Mouse (Mus musculus): ENCODE results near the gene Syngap1. TPM values are rescaled to one million over a fixed set of nuclear protein-coding genes. Genes with fewer than 3 reads are reported as not detected.

The Syngap1 gene
- total and polyA plus RNA-seq, 2 experiments from 2014 or later = 5.0 to 85.2 TPM

DNA sequence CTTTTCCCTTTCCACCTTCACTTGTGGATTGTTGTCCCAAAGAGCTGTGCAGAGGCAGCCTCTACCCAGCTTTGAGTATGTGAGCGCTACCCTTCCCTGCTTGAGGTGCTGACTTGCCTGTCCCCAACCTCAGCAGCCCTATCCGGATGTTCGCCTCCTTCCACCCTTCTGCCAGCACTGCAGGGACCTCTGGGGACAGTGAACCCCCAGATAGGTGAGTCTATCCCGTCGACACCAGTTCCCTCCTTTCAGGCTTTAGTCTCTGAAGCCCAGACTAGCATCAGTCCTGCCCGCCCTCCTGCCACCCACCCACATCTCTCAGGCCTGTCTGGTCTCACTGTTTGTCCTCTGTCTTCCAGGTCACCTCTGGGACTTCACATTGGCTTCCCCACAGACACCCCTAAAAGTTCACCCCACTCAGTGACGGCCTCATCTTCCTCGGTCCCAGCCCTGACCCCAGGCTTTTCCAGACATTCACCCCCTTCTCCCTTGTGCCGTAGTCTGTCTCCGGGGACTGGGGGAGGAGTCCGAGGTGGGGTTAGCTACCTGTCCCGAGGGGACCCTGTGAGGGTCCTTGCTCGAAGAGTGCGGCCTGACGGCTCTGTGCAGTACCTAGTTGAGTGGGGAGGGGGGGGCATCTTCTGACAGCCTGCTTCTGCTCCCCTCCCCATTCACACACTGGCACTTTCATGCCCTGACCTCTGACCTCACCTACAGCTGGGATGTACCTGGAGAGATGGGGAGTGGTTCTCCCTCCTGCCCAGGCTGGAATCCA is 3.9 kb upstream of the Syngap1 start:
- DNase-seq = no peak
- Histone ChIP-seq H3K9me3 (ENCODE audit: low read length) (no peaks in the 10 kb centered on the region), H3K27me3 (ENCODE audit: insufficient read depth, low read length) (no peaks in the 10 kb centered on the region), H3K9ac (no peak overlapping the region), H3K4me1 (ENCODE audit: insufficient read depth) (peaks cover 9% of the 10 kb centered on the region), H3K4me3 (ENCODE audit: low read depth, low read length) (no peak overlapping the region), H3K4me2 (ENCODE audit: low read depth) (no peak overlapping the region), H3K27ac (ENCODE audit: low read depth, low read length) (no peak overlapping the region), H3K36me3 (ENCODE audit: insufficient read depth) (peaks cover 26% of the 10 kb centered on the region)
- 91% methylated on average over 15 of the region's 15 CpGs for WGBS
- no peak for TF ChIP-seq CTCF (IDR thresholded peaks at IDR 0.05; ENCODE audit: low read depth)
- no peak for ATAC-seq

DNA sequence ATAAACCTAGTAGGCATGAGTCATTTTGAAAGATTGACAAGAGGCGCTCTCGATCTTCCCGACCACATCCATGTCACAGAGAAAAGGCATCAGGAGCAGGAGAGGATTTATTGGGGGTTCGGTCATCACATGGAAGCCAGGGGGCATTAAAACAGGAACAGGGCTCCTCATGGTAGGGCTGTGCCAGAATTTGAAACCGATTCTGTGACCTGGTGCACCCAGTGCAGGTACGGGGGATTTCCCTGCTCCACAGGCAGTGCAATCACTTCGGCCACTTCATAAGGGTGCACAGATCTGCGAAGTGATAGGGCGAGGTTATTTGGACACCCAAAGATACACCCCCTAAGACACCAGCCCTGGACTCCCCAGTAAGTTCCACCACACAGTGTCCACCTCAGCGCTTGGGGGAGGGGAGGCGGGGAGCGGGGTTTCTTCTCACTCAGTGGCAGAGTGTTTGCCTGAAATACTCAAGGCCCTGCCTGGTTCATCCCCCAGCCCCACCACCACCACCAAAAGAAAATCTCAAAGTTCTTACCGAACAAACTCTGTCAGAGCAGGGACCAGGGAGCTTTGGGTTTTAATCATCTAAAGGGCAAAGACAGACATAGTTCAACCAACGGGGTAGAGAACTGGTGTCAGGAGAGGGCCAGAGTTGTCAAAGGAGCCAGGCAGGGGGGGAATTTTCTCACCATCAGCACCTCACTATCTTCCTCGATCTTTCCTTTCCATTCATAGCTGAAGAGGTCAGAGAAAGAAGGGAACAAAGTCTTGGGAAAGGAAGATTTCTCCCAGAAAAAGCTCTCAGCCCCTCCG is 3.0 kb upstream of the Syngap1 start:
- no peak for DNase-seq
- H3K4me1 ChIP-seq (ENCODE audit: insufficient read depth) = peaks cover 14% of the 10 kb centered on the region

DNA sequence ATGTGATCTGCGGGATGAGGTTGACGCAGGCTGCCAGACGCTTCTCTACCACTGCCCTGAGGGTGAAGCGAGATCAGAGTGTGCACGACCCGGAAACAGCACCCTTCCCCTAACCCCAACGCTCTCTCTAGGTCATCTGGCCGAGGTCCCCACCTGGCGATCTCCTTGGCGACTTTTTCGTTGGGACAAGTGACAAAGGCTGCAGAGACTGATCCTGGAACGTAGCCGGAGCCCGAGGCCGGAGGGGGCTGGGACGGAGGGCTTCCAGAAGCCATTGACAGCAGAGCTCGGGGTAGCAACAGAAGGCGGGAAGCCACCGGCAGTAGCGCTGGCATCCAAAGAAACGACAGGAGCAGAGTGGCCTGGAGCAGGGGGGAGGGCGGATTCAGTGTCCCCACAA is 2.3 kb upstream of the Syngap1 start:
- no peaks in the 10 kb centered on the region for H3K27me3 ChIP-seq (ENCODE audit: insufficient read depth, low read length)
- peaks cover 14% of the 10 kb centered on the region for H3K4me1 ChIP-seq (ENCODE audit: insufficient read depth)
- TF ChIP-seq CTCF (IDR thresholded peaks at IDR 0.05; ENCODE audit: low read depth) = no peak
- ATAC-seq = no peak
- H3K4me3 ChIP-seq (ENCODE audit: low read depth, low read length) = peak overlapping the region; percentile 47
- peak overlapping the region; percentile 97 for H3K4me2 ChIP-seq (ENCODE audit: low read depth)
- peak overlapping the region; percentile 45 for H3K9ac ChIP-seq
- H3K9me3 ChIP-seq (ENCODE audit: low read length) = no peaks in the 10 kb centered on the region
- H3K36me3 ChIP-seq (ENCODE audit: insufficient read depth) = peaks cover 26% of the 10 kb centered on the region
- 2% methylated on average over 22 of the region's 22 CpGs for WGBS
- no peak for DNase-seq
- peak overlapping the region; percentile 60; the same call in 1 of the 2 replicates for H3K27ac ChIP-seq (ENCODE audit: low read depth, low read length)

More for the DNA sequence above, 3.0 kb upstream of the Syngap1 start:
- WGBS = 64% methylated on average over 16 of the region's 16 CpGs
- no peak for TF ChIP-seq CTCF (IDR thresholded peaks at IDR 0.05; ENCODE audit: low read depth)
- Histone ChIP-seq H3K27ac (ENCODE audit: low read depth, low read length) (peak overlapping the region; percentile 60; the same call in 1 of the 2 replicates), H3K27me3 (ENCODE audit: insufficient read depth, low read length) (no peaks in the 10 kb centered on the region), H3K36me3 (ENCODE audit: insufficient read depth) (peaks cover 26% of the 10 kb centered on the region), H3K9me3 (ENCODE audit: low read length) (no peaks in the 10 kb centered on the region), H3K4me2 (ENCODE audit: low read depth) (peak overlapping the region; percentile 97), H3K4me3 (ENCODE audit: low read depth, low read length) (peak overlapping the region; percentile 47), H3K9ac (peak overlapping the region; percentile 45; the same call in 1 of the 2 replicates)
- no peak for ATAC-seq

DNA sequence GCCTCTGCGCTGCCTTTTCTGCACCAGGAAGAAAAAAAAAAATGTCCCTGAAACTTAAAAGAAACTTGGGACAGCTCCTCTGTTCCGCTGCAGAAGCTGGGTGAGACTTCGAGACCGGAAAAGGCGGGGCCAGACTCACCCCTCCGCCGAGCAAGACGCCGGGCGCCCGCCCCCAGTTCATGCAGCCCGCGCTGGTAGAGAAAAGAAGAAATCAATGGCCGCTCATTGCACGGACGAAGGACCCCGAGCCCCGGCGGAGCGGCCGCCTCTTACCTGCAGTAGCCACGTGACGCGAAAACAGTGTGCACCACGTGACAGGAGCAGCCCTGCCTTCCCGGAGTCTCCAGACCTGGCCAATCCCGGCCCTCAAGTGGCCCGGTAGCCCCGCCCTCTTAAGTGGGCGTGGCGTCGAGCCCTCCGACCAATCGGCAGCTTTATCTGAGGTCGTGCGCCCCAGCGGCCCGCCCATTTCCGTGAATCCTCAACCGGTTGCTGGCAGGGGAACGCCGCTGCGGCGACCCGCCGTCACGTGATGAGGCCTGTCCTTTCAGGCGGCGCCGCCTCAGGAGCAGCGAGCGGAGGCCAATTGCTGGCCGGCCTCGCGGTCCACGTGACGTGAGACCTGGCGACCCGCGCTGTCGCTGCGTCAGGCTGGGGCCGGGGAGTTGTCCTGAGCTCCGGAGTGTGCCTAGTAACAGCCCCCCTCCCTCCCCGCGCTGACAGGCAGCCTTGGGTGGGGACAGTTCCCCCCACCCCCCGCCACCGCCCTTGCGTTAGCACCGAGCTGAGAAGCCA is 1.7 kb upstream of the Syngap1 start, which contains the start of gene Cuta:
Cuta (minus strand) TSS at position 392 of the 795 bp plus-strand sequence.
- DNase-seq = peak; percentile 100
- H3K4me3 ChIP-seq (ENCODE audit: low read depth, low read length) = peak within 1 kb of the TSS; percentile 47
- H3K27ac ChIP-seq (ENCODE audit: low read depth, low read length) = peak within 1 kb of the TSS; percentile 93
- H3K9ac ChIP-seq = peak within 1 kb of the TSS; percentile 64
- 2% methylated on average over 69 of the region's 70 CpGs for WGBS
- H3K4me1 ChIP-seq (ENCODE audit: insufficient read depth) = peaks cover 14% of the 10 kb centered on the region
- no peaks in the 10 kb centered on the region for H3K27me3 ChIP-seq (ENCODE audit: insufficient read depth, low read length)
- ATAC-seq = peak; percentile 95
- H3K36me3 ChIP-seq (ENCODE audit: insufficient read depth) = peaks cover 25% of the 10 kb centered on the region
- H3K4me2 ChIP-seq (ENCODE audit: low read depth) = peak within 1 kb of the TSS; percentile 97
- no peak for TF ChIP-seq CTCF (IDR thresholded peaks at IDR 0.05; ENCODE audit: low read depth)
- H3K9me3 ChIP-seq (ENCODE audit: low read length) = no peaks in the 10 kb centered on the region

DNA sequence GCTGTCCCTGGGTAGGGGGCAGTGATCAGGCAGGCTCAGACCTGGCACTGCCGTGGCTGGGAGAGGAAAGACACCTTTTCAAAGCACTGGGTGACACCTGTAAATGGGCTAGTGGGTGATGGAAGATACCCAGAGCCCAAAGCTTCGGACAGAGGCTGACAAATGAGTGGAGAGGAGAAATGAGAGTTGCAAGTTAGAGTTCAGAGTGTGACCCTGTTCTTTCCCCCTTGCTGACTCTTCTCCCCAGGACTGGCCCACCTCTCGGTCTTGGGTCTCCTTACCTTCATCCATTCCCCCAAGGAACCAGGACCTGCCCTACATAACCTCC is 1.1 kb upstream of the Syngap1 start:
- no peak for ATAC-seq
- 5% methylated on average over 3 of the region's 3 CpGs for WGBS
- Histone ChIP-seq H3K4me1 (ENCODE audit: insufficient read depth) (peaks cover 14% of the 10 kb centered on the region), H3K4me2 (ENCODE audit: low read depth) (peak overlapping the region; percentile 97), H3K27ac (ENCODE audit: low read depth, low read length) (peak overlapping the region; percentile 93), H3K9me3 (ENCODE audit: low read length) (no peaks in the 10 kb centered on the region), H3K4me3 (ENCODE audit: low read depth, low read length) (peak overlapping the region; percentile 47), H3K27me3 (ENCODE audit: insufficient read depth, low read length) (no peaks in the 10 kb centered on the region), H3K36me3 (ENCODE audit: insufficient read depth) (peaks cover 19% of the 10 kb centered on the region), H3K9ac (peak overlapping the region; percentile 64)
- TF ChIP-seq CTCF (IDR thresholded peaks at IDR 0.05; ENCODE audit: low read depth) = no peak
- DNase-seq = no peak

DNA sequence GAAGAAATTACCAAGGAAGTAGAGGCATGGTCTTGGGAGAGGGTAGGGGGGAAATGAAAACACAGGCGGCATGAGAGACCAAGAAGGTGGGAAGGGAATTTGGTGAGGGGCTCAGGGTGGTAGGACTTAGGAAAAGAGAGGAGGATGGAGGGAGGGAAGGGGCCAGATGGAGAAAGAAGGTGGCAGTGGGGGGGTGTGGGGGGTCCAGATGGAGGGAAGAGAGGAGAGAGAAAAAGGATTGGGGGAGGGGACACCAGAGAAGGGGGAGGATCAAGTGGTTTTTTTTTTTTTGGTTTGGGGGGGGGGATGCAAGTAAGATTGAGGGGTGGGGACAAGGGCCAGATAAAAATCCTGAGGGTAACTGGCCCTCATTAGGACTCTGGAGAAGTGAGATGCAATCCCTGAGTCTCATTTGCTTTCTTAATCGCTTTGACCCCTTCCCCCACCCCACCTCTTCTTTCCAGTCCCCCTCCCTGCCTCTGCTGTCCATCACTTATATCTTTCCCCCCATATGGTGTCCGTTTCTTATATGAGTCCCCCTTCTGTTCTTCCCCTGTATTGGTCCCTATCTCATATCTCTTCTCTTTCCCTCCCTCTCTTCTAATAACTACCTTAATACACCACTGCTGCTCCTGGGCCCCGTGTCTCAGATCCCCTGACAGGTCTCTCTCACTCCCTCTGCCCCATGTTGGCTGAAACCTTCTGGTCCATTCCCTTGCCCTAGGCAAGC is 953 bp downstream of the Syngap1 start:
- 3% methylated on average over 4 of the region's 4 CpGs for WGBS

More for the DNA sequence above, 953 bp downstream of the Syngap1 start:
- Histone ChIP-seq H3K9me3 (ENCODE audit: low read length) (no peaks in the 10 kb centered on the region), H3K9ac (peak overlapping the region; percentile 69), H3K4me1 (ENCODE audit: insufficient read depth) (peaks cover 30% of the 10 kb centered on the region), H3K36me3 (ENCODE audit: insufficient read depth) (peaks cover 6% of the 10 kb centered on the region; the same call in 1 of the 2 replicates), H3K4me3 (ENCODE audit: low read depth, low read length) (peak overlapping the region; percentile 65), H3K27ac (ENCODE audit: low read depth, low read length) (peak overlapping the region; percentile 93), H3K4me2 (ENCODE audit: low read depth) (peak overlapping the region; percentile 97), H3K27me3 (ENCODE audit: insufficient read depth, low read length) (no peaks in the 10 kb centered on the region)
- ATAC-seq = no peak
- no peak for TF ChIP-seq CTCF (IDR thresholded peaks at IDR 0.05; ENCODE audit: low read depth)
- no peak for DNase-seq

Measured in forebrain, postnatal 0 days (tissue).